Mouse (Mus musculus) neural tube, embryonic 10.5 days (tissue): Measurements from ENCODE around the gene Map7.

Source experiments
- DNase-seq: peaks from one replicate; pipeline ENCODE4 v3.0.0-alpha.2; 2017; ENCODE audit warnings: low spot score; ENCODE audit errors: extremely low spot score

The Map7 gene

DNA sequence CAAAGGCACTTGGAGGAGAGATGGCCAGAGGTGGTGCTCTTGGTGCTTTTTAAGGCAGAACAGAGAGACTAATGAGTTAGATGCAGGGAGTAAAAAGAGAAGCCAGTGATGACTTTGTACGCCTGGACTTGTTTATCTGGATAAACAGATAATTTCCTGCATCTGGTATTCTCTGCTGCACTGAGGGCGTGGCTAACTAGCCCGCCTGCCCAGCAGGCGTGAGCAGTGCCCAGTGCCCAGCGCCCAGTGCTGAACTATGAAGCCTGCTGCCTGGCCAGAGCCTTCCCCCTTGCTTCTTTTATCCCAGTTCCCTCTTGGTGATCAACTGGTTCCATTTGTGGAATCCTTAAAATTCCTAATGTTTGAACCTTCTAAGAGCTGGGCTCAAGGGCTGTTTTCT is 81.8 kb downstream of the Map7 start:
- no peak for DNase-seq

DNA sequence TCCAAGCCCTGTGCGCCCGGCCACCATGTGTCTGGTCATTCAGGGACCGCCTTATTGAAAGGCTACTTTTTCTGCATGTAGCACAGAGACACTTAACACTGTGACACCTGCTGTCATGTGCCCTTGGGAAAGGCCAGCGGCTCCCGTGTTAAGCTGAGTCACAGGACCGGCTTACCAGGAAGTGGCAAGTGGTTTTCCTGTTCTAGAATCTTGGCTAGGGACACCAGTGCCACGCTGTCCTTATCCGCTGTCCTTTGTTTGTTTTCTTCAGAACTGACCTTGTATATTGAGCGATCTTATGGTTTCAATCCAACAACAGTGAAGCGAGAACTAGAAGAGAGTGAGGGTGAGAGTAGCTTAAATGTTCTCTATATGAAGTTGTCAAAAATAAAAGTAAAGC is 85.2 kb downstream of the Map7 start:
- no peak for DNase-seq

DNA sequence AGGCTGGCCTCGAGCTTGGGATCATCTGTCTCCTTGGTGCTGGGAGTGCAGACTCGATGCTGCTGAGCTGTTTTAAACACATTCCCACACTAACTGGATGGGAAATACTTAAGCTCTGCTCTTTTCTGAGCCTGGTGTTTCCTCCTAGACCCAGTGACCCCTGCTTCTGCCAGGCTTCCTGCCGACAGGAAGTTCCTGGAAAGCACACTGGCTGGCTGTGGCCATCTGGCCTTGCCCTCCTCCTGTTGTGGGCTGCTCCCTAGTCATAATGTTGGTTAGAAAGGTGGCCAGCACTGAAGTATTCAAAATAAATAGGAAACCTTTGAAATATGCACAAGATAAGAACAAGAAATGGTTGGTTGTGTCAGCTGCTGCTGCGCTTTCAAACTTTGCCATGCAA is 86.2 kb downstream of the Map7 start:
- no peak for DNase-seq

DNA sequence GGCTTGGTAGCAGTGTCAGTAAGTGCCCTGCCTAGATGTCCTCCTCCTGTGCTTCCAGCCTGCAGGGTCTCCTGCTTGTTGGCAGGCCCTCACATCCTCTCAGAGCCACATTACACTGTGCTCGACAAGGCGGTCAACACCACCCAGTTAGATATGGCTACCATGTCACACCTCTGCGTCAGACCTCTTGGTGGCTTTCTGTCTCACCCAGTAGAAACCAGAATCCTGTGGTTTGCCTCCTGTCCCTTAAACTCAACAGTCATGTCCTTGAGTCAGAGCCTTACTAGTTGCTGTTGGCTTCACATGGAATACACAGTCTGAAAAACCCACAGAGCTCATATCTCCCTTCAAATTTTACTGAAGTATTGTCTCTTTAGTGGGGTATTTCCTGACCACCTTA is 87.4 kb downstream of the Map7 start:
- no peak for DNase-seq

DNA sequence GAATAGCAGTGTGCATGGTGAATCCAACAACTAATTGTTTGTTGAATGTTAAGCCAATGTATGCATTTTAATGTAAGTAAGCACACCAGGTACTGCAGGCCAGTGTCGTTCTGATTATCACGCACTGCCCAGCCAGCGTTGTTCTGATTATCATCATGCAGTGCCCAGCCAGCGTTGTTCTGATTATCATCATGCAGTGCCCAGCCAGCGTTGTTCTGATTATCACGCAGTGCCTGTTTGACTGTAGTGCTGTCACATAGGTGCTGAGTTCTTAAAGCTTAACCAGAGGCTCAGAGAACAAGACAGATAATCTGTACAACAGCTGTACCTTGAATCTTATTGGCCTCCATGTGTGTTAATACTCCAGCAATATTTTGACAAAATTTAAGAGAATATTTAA is 88.0 kb downstream of the Map7 start:
- DNase-seq: no peak

DNA sequence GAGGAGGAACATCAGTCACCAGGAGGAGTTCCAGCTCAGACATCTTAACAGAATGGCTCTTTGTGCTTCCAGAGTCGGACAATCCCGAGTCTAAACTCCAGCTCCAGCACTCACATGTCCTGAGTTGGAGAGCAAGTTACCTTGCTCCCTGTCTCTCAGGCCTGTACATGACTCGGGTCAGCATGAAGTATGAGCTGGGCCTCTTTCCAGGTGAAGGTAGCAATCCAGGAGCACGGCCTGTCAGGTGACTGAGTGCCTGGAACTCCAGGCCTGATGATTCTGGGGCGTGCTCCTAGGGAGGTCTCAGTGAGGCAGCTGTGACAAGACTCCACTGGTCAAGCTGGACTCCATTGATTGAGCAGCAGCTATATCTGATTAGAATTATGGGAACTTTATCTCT is 90.0 kb downstream of the Map7 start:
- no peak for DNase-seq

DNA sequence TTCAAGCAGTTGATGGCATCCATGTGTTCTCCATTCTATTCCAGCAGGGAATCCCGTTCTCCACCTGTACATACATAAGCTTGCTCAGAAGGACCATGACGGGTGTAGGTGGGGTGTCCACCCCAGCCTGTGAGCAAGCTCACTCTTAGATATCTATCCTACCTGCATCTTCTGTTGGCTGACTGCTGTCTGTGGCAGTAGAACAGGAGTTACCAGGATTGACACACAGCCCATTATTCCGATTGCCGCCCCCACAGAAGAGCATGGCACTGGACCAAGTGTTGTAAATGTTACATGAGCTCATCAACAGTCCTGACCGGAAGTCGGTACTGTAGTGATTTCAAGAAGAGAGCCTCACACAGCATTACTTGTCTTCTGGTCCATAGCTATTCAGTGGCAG is 92.6 kb downstream of the Map7 start:
- DNase-seq: no peak

DNA sequence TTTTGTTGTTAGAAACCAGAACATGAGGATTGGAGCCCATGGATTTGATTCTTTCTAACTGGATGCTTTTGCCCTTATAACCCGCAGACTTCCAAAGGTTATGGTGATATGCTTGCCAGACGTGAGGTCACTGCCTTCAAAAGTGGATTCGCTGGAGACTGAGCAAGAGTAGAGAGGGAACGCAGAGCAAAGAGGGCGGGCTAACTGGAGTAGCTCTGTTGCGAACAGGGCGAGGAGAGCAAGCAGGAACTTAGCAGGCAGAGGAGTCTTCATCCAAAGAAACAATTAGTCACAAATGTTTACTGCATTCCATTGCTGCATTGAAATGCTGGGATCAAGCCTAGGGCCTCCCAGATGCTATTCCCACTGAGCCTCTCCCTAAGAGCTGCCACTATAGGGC is 95.0 kb downstream of the Map7 start:
- DNase-seq: no peak

DNA sequence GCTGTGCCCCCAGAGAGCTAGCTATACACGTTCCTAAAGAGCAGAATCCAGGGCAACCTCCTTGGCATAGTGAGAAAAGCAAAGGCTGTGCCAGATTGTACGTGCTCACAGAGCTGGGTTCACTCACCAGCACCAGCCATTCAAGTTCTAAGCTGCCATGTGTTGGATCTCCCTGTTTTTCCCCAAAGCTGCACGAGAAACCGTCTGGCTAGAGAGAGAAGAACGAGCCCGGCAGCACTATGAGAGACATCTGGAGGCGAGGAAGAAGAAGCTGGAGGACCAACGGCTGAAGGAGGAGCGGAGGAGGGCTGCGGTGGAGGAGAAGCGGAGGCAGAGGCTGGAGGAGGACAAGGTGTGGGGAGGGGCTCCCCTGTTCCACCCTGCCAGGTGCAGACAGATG is 96.8 kb downstream of the Map7 start:
- no peak for DNase-seq

DNA sequence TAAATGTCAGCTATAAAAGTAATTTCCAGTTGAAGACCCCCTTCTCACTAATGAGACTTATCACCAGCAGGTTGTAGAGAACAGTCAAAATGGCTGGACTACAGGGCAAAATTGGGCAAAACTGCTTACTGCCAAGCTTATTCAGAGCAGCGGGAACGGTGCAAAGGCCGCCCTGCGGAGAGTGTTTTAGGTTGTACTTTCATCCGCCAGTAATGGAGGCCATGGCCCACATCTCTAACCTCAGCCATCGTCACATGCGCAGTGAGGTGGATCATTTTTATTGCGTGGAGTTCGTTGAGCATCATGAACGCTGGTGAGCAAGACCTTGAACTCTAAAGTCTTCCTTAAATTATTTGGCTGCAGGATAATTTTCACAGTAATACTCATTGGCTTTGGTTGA is 100.8 kb downstream of the Map7 start:
- no peak for DNase-seq

DNA sequence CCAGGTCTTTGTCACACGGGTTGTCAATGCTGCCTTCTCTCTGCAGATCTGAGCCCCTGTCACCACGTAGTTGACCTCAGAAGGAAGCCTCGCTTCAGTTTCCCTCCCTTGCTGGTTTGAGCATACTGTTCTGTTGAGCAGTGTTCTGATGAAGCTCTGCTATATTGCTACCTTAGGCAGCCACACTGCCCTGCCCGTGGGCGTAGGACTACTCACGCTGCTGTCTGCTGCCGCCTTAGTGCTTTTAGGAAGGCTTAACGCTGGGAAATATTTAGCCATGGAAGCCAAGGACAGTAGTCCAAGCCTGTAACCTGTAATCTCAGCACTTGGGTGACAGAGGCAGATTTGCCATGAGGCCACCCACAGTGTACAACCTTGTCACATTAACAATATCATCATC is 107.3 kb downstream of the Map7 start:
- no peak for DNase-seq

DNA sequence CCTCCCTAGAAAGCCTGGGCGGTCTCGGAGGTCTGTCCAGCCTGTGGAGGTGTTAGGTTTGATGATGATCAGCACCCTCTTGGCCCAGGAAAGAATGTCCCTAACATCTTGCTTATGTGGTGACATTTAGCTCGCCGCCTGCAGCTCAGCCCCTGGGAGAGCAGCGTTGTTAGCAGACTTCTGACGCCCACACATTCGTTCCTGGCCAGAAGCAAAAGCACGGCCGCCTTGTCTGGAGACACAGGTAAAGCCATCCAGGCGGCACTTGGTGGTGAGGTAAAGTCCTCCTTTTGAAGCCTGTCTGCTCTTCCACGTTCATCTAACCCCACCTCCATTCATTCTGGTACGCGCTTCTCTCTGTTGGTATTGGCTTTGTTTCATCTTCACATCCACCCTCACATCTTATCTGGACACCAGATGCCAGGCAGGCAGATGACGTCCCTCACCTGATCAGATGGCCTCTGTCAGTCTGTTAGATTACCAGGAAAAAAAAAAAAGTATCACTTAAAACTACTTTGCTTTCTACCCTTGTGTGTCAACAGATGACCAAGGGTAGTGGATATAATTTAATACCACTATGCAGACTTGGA is 108.9 kb downstream of the Map7 start:
- DNase-seq: no peak

DNA sequence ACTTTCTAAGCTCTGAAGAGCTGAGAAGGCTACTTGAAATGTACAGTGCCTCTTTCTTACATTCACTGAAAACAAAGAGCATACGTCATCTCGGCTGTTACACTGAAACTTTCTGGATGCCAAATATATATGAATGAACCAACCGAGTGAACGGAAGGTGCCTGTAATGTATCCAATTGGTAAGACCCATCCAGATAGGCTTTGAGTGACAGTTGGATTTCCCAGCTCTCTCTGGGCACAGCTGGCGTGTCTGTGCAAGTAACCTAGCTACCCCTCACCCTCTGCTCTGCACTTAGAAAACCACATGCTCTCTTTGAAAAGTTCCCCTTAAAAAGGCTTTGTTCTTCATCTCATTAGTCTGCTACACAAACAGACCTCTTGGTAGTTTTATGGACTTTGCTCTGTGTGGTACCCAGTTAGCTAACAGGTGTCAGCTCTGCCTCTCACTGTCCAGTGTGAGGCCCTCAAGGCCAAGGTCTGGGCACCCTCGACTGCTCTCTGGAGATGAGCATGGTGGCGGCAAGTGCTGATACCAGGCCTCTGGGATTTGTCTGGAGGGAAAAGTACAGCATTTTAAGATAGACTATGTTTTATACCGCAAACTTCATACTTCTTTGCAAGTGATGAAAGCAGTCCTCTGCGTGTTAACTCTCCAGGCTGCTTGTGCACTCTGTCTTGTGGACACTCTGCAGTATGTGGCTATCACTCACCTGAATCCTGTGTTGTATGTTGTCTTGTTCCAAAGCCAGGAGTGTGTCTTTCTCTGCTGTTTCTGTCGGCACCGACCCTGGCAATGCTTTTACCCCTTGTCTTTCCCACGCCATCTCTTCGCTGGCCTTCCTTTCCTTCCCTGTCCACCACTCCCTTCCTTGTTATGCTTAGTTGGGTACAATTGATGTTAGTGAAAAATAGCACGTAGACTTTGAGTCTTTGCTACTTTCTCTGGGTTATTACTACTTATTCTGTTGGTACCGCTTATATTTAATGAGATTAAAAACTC is 109.8 kb downstream of the Map7 start:
- no peak for DNase-seq

DNA sequence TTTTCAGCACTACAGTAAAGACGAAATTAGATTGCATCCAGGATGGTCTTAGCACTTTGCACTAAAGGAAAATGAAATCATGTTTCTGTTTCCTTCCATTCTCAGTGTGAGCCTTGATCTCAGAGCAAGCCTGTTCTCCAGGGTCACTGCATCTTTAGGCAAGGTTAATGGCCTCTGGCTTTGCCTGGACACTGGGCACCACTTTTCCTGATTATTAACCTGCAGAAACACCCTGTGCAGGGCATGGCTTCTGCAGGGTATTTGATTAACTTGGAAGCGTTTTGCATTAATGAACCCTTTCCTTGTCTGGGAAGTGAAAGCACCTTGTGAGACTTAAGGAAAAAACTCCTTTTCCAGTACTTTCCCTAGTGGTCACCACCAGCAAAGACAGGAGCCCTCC is 111.2 kb downstream of the Map7 start:
- no peak for DNase-seq

DNA sequence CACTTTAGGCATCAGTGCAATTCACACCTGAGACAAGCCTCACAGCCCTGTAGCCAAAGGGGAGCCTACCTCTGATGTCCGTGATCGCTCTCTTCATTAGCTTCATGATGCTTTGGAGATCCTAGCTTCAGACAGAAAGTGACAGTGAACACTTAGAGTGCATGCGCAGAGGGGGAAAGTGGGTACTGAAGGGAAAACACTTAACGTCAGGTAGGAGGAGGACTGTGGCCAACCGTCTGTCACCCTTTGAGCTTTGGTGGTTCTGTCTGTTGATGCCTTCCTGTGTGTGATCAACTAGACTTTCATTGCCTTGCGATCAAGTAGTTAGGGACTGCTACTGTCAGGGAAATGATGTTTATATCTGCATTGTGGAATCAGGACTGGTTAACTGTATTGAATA is 114.6 kb downstream of the Map7 start:
- DNase-seq: no peak

DNA sequence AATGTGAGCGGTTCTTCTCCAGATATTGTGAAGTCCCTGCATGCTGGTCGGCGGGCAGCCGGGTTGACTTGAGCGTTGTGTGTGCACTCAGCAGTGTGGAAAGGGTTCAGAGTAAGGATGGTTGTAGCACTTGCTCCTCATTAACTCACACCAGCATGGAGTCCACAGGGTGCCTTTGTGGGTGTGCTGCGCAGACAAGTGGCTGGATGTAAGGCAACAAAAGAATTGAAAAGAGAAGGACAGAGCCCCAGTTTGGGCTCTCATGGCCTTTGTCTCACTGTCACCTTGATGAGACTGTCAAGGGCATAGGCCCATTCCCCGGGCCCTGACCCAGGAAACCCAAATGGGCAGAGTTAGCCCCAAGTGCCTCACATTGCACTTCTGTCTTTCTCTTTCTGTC is 116.2 kb downstream of the Map7 start:
- no peak for DNase-seq

DNA sequence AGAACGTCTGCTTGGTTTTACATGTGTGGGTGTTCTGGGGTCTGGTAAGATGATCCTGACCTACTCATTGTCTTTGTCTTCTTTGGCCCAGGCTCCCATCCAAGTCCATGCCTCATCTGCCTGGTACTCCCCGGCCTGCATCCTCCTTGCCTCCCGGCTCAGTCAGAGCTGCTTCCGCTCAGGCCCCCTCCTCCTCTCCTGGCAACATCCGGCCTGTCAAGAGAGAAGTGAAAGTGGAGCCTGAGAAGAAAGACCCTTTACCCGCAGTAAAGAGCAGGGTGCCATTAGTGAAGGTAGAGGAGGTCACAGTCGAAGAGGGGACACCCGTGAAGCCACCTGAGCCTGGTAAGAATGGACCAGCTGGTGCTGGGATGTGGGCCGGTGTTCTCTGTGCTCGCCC is 118.8 kb downstream of the Map7 start:
- DNase-seq: no peak

DNA sequence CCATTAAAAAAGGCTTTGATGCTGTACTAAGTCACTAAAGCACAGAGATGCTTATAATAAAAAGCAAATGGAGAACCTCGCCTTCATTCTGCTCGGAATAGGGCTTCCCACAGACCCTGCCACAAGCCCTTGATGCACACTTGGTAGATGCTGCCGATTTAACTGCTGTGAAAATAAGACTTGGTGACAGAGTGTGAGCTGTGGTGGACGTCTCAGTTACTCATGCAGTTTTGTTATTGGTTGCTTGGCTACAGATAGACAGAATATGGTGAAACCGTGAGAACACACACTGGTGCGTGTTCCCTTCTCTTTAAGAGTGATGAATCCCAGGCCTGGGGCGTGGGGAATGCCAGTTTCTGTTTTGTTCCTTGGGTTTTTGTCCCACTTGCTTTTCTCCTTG is 120.7 kb downstream of the Map7 start:
- no peak for DNase-seq

DNA sequence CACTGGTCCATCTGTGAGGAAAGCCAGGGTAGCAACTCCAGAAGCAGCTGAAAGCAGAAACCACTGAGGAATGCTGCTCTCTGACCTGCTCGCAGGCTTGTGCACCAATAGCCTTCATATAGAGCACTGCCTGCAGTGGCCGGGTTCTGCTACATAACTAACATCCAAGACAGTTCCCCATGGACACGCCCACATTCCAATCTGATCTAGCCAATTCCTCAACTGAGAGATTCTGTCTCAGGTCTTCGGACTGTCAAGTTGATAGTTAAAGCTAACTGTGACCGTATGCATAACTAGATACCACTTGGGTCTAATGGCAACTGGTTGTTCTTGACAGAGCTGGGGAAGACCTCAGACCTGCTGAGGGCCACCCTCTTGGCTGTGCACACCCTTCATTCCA is 124.1 kb downstream of the Map7 start:
- no peak for DNase-seq

DNA sequence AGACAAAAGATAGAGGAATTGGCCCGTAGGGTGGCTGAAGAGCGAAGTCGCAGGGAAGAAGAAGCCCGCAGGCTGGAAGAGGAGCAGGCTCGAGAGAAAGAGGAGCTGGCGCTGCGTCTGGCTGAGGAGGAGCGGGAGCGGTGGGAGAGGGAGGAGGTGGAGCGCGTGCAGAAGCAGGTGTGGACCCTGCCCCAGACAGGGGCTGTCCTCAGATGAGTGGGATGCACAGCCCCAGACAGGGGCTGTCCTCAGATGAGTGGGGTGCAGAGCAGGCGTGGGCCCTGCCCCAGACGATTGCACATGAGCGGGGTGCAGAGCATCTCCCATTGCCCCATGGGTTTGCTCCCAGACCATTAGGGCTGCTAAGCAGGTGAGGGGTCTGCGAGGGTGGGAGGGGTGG is 125.0 kb downstream of the Map7 start:
- no peak for DNase-seq

DNA sequence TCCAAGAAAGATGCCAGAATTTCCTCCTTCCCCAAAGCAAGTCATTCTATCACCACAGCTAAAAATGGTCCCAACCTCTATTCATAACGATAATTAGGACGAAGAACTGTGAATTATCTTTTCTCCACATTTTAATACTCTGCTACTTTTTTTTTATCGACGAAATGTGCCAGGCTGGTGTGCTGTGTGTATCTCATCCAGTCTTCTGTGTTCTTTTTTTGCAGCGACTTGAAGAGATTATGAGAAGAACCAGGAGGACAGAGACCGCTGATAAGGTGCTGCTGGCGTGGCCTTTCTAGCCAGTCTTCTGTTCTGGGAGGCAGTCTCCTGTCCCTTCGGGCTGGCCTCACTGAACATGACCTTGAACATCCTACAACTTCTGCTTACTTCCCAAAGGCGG is 125.8 kb downstream of the Map7 start:
- no peak for DNase-seq

DNA sequence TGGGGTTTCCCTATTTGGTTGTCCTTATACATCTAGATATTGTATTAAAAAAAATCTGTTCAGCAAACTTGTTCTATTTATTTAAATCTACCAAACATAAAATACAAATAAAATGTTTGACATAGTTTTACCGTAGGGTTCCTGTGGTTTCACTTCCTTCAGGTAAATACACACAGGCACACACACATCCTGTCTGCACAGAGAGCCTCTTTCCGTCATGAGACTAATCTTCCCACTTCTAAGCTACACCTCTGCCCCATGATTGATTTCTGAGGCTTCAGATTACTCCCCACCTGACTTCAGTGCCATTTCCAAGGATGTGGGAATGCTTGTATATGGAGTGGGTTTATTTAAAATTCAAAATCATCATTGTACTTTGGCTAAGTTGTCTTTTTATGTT is 133.2 kb downstream of the Map7 start:
- DNase-seq: no peak
